Mouse (Mus musculus): ENCODE data around the gene Zfp507. TPM values are rescaled to one million over a fixed set of nuclear protein-coding genes. Genes with fewer than 3 reads are reported as not detected.

The Zfp507 gene
- polyA plus RNA-seq, 2 experiments = 2.0 to 3.9 TPM

- Histone ChIP-seq H3K27ac (peak overlapping the region; percentile 63), H3K9me3 (ENCODE audit: control insufficient read depth, low read length) (no peaks in the 10 kb centered on the region), H3K4me1 (replicated peaks; ENCODE audit: control insufficient read depth in 2 of 2, insufficient read depth in 2 of 2, low read length in 1 of 2) (peaks cover 0 to 6% of the 10 kb centered on the region in 2 experiments; a peak in 2 of 4 replicates), H3K27me3 (ENCODE audit: control insufficient read depth, insufficient read depth, low read length) (no peaks in the 10 kb centered on the region; the same call in 1 of the 2 replicates), H3K36me3 (replicated peaks; ENCODE audit: control insufficient read depth, insufficient read depth, low read depth) (peaks cover 25% of the 10 kb centered on the region), H3K4me3 (ENCODE audit: insufficient read depth in 1 of 2, low read depth in 2 of 2, low read length in 2 of 2) (peak overlapping the region; percentile 91 to 95), H3K4me2 (ENCODE audit: low read depth) (peak overlapping the region; percentile 98), H3K9ac (replicated peaks) (peak overlapping the region; percentile 94)
- ATAC-seq (ENCODE audit: insufficient read depth) = peak; percentile 90
- DNase-seq (ENCODE audit: low read depth in 3 of 3, low spot score in 3 of 3) = no peak
- WGBS (ENCODE audit: insufficient replicate concordance) = under 1% methylated on average over 49 of the region's 49 CpGs
- TF ChIP-seq CTCF (IDR thresholded peaks at IDR 0.05; ENCODE audit: low read depth) = no peak
- TF ChIP-seq EP300 (IDR thresholded peaks at IDR 0.05; ENCODE audit: low read depth) = no peak
Measured at GRCm38 (mm10) chr7:35802201-35802905, 450 bp downstream of the Zfp507 start.

- no peak for ATAC-seq (ENCODE audit: insufficient read depth)
- no peak for TF ChIP-seq CTCF (IDR thresholded peaks at IDR 0.05; ENCODE audit: low read depth)
- no peak for TF ChIP-seq EP300 (IDR thresholded peaks at IDR 0.05; ENCODE audit: low read depth)
- Histone ChIP-seq H3K4me1 (replicated peaks; ENCODE audit: control insufficient read depth in 2 of 2, insufficient read depth in 2 of 2, low read length in 1 of 2) (peaks cover 2 to 16% of the 10 kb centered on the region in 2 experiments; a peak in 2 of 4 replicates), H3K9ac (replicated peaks) (no peak overlapping the region), H3K36me3 (replicated peaks; ENCODE audit: control insufficient read depth, insufficient read depth, low read depth) (peaks cover 48% of the 10 kb centered on the region), H3K9me3 (ENCODE audit: control insufficient read depth, low read length) (no peaks in the 10 kb centered on the region), H3K27ac (no peak overlapping the region), H3K4me2 (ENCODE audit: low read depth) (no peak overlapping the region), H3K4me3 (ENCODE audit: insufficient read depth in 1 of 2, low read depth in 2 of 2, low read length in 2 of 2) (no peak overlapping the region), H3K27me3 (ENCODE audit: control insufficient read depth, insufficient read depth, low read length) (no peaks in the 10 kb centered on the region)
- DNase-seq (ENCODE audit: low read depth in 3 of 3, low spot score in 3 of 3) = no peak
- 23% methylated on average over 7 of the region's 7 CpGs for WGBS (ENCODE audit: insufficient replicate concordance)
Measured at GRCm38 (mm10) chr7:35796123-35796522, 6.7 kb downstream of the Zfp507 start.

- Histone ChIP-seq H3K9ac (replicated peaks) (no peak overlapping the region), H3K4me2 (ENCODE audit: low read depth) (no peak overlapping the region), H3K27me3 (ENCODE audit: control insufficient read depth, insufficient read depth, low read length) (no peaks in the 10 kb centered on the region), H3K4me3 (ENCODE audit: insufficient read depth in 1 of 2, low read depth in 2 of 2, low read length in 2 of 2) (no peak overlapping the region), H3K36me3 (replicated peaks; ENCODE audit: control insufficient read depth, insufficient read depth, low read depth) (peaks cover 47% of the 10 kb centered on the region), H3K27ac (no peak overlapping the region), H3K4me1 (replicated peaks; ENCODE audit: control insufficient read depth in 2 of 2, insufficient read depth in 2 of 2, low read length in 1 of 2) (peaks cover 2 to 14% of the 10 kb centered on the region in 2 experiments; a peak in 2 of 4 replicates), H3K9me3 (ENCODE audit: control insufficient read depth, low read length) (no peaks in the 10 kb centered on the region)
- ATAC-seq (ENCODE audit: insufficient read depth) (peak; percentile 33; the same call in 1 of the 2 replicates), DNase-seq (ENCODE audit: low read depth in 3 of 3, low spot score in 3 of 3) (no peak)
- TF ChIP-seq EP300 (IDR thresholded peaks at IDR 0.05; ENCODE audit: low read depth) = no peak
- no peak for TF ChIP-seq CTCF (IDR thresholded peaks at IDR 0.05; ENCODE audit: low read depth)
- 45% methylated on average over 12 of the region's 12 CpGs for WGBS (ENCODE audit: insufficient replicate concordance)
Measured at GRCm38 (mm10) chr7:35794145-35794664, 8.6 kb downstream of the Zfp507 start.

GRCm38 (mm10) chr7:35792150-35792848, 10.5 kb downstream of the Zfp507 start:
- peaks cover 2 to 14% of the 10 kb centered on the region in 2 experiments; a peak in 2 of 4 replicates for H3K4me1 ChIP-seq (replicated peaks; ENCODE audit: control insufficient read depth in 2 of 2, insufficient read depth in 2 of 2, low read length in 1 of 2)
- peak; percentile 76 for ATAC-seq (ENCODE audit: insufficient read depth)
- TF ChIP-seq CTCF (IDR thresholded peaks at IDR 0.05; ENCODE audit: low read depth) (no peak), EP300 (IDR thresholded peaks at IDR 0.05; ENCODE audit: low read depth) (no peak)
- no peak overlapping the region for H3K4me3 ChIP-seq (ENCODE audit: insufficient read depth in 1 of 2, low read depth in 2 of 2, low read length in 2 of 2)
- peak; percentile 22 to 30 (median 28) for DNase-seq (ENCODE audit: low read depth in 3 of 3, low spot score in 3 of 3)
- no peak overlapping the region for H3K9ac ChIP-seq (replicated peaks)
- H3K27me3 ChIP-seq (ENCODE audit: control insufficient read depth, insufficient read depth, low read length) = no peaks in the 10 kb centered on the region
- no peaks in the 10 kb centered on the region for H3K9me3 ChIP-seq (ENCODE audit: control insufficient read depth, low read length)
- peaks cover 49% of the 10 kb centered on the region for H3K36me3 ChIP-seq (replicated peaks; ENCODE audit: control insufficient read depth, insufficient read depth, low read depth)
- no peak overlapping the region for H3K27ac ChIP-seq
- 52% methylated on average over 12 of the region's 12 CpGs for WGBS (ENCODE audit: insufficient replicate concordance)
- no peak overlapping the region for H3K4me2 ChIP-seq (ENCODE audit: low read depth)

- Histone ChIP-seq H3K4me3 (ENCODE audit: insufficient read depth in 1 of 2, low read depth in 2 of 2, low read length in 2 of 2) (no peak overlapping the region), H3K27me3 (ENCODE audit: control insufficient read depth, insufficient read depth, low read length) (no peaks in the 10 kb centered on the region), H3K4me1 (replicated peaks; ENCODE audit: control insufficient read depth in 2 of 2, insufficient read depth in 2 of 2, low read length in 1 of 2) (peaks cover 2 to 14% of the 10 kb centered on the region in 2 experiments; a peak in 2 of 4 replicates), H3K27ac (no peak overlapping the region), H3K36me3 (replicated peaks; ENCODE audit: control insufficient read depth, insufficient read depth, low read depth) (peaks cover 57% of the 10 kb centered on the region), H3K9me3 (ENCODE audit: control insufficient read depth, low read length) (no peaks in the 10 kb centered on the region), H3K4me2 (ENCODE audit: low read depth) (no peak overlapping the region), H3K9ac (replicated peaks) (no peak overlapping the region)
- no peak for TF ChIP-seq EP300 (IDR thresholded peaks at IDR 0.05; ENCODE audit: low read depth)
- ATAC-seq (ENCODE audit: insufficient read depth) = no peak
- no peak for DNase-seq (ENCODE audit: low read depth in 3 of 3, low spot score in 3 of 3)
- WGBS (ENCODE audit: insufficient replicate concordance) = 89% methylated on average over 8 of the region's 8 CpGs
Measured at GRCm38 (mm10) chr7:35790926-35791325, 11.9 kb downstream of the Zfp507 start.

Measured in liver, embryonic 14.5 days (tissue).